ENCODE assay signal across 8 mouse cellular contexts in genomic region chr7:62463878-62464755, GRCm38 (mm10). TPM values are rescaled to one million over a fixed set of nuclear protein-coding genes. Genes with fewer than 3 reads are reported as not detected.
A peak's percentile ranks its signal among the peaks of the same experiment; 100 is the strongest.
DNase-seq lines count a peak whose midpoint lies in the region; ATAC-seq and TF ChIP-seq lines count a peak whose summit lies in the region.

TSS of gene Peg12 (minus strand) at chr7:62464510.

- H3K4me3 ChIP-seq in MEL (ENCODE audit: control insufficient read depth in 1 of 2, insufficient read depth in 1 of 2, low read depth in 2 of 2, low read length in 2 of 2) = no peak within 1 kb of the TSS
- peak within 1 kb of the TSS; percentile 56 for H3K4me3 ChIP-seq in forebrain, embryonic 14.5 days (ENCODE audit: low read depth, low read length)
- peak within 1 kb of the TSS; percentile 51 for H3K4me3 ChIP-seq in lung, postnatal 0 days (ENCODE audit: low read depth, low read length)

- no peak within 1 kb of the TSS for H3K27ac ChIP-seq in MEL (ENCODE audit: control insufficient read depth, low read depth, low read length)
- H3K27ac ChIP-seq in forebrain, embryonic 14.5 days (ENCODE audit: low read depth, low read length) = peak within 1 kb of the TSS; percentile 87
- H3K27ac ChIP-seq in lung, postnatal 0 days (ENCODE audit: low read length) = peak within 1 kb of the TSS; percentile 73

- no peak for TF ChIP-seq POLR2A in MEL (IDR thresholded peaks at IDR 0.05; ENCODE audit: control insufficient read depth in 1 of 2, insufficient read depth in 1 of 2, low read depth in 1 of 2, low read length in 2 of 2, poor library complexity in 1 of 2)

- H3K36me3 ChIP-seq in MEL (ENCODE audit: control insufficient read depth in 1 of 2, insufficient read depth in 2 of 2, low read length in 2 of 2) = no peaks in the 10 kb centered on the region
- H3K36me3 ChIP-seq in forebrain, embryonic 14.5 days (ENCODE audit: control insufficient read depth, insufficient read depth, low read length) = no peaks in the 10 kb centered on the region
- no peaks in the 10 kb centered on the region for H3K36me3 ChIP-seq in lung, postnatal 0 days (ENCODE audit: insufficient read depth, low read length)

- no peak for TF ChIP-seq EP300 in MEL (IDR thresholded peaks at IDR 0.05; ENCODE audit: low read depth in 1 of 2, low read length in 2 of 2)
- TF ChIP-seq EP300 in lung, postnatal 0 days (IDR thresholded peaks at IDR 0.05) = no peak

- H3K9ac ChIP-seq in MEL (ENCODE audit: control insufficient read depth, low read depth, low read length, poor library complexity, severe bottlenecking) = no peak within 1 kb of the TSS
- H3K9ac ChIP-seq in forebrain, embryonic 14.5 days (ENCODE audit: low read length) = peak within 1 kb of the TSS; percentile 80
- H3K9ac ChIP-seq in lung, postnatal 0 days (replicated peaks; ENCODE audit: low read depth) = peak within 1 kb of the TSS; percentile 39; the same call in 1 of the 2 replicates

- H3K27me3 ChIP-seq in MEL (ENCODE audit: control insufficient read depth in 1 of 2, insufficient read depth in 2 of 2, low read length in 2 of 2) = no peaks in the 10 kb centered on the region
- H3K27me3 ChIP-seq in forebrain, embryonic 14.5 days (replicated peaks; ENCODE audit: control insufficient read depth, insufficient read depth, low read length) = no peaks in the 10 kb centered on the region
- no peaks in the 10 kb centered on the region for H3K27me3 ChIP-seq in lung, postnatal 0 days (replicated peaks; ENCODE audit: insufficient read depth, low read length)

- DNase-seq in MEL (ENCODE audit: low read depth, low spot score) = peak; percentile 69
- peak; percentile 16 for DNase-seq in c-Kit-positive CD71-positive TER-119-negative erythroid progenitor cells, embryonic 14.5 days (ENCODE audit: low read depth)
- peak; percentile 83 for DNase-seq in forebrain, embryonic 14.5 days (ENCODE audit: low spot score)
- peak; percentile 59 to 77 for DNase-seq in heart, postnatal 36 days
- peak; percentile 2 for DNase-seq in layer of hippocampus, adult 9-10 months (ENCODE audit: low spot score)
- DNase-seq in lung, postnatal 0 days (ENCODE audit: low spot score) = peak; percentile 83
- DNase-seq in retina, embryonic 14.5 days (ENCODE audit: low spot score) = peak; percentile 84
- DNase-seq in urinary bladder, adult 2 months (ENCODE audit: low spot score) = peak; percentile 52

- peak; percentile 76 for ATAC-seq in forebrain, embryonic 14.5 days
- peak; percentile 90 for ATAC-seq in lung, postnatal 0 days

- 31% methylated on average over 70 of the region's 82 CpGs for WGBS in forebrain, embryonic 14.5 days
- WGBS in lung, postnatal 0 days = 21% methylated on average over 46 of the region's 82 CpGs

- no peaks in the 10 kb centered on the region for H3K79me2 ChIP-seq in MEL (ENCODE audit: control insufficient read depth, insufficient read depth, low read length, poor library complexity)

- peak within 1 kb of the TSS; percentile 56 for H3K4me2 ChIP-seq in forebrain, embryonic 14.5 days (ENCODE audit: low read length)
- peak within 1 kb of the TSS; percentile 75 for H3K4me2 ChIP-seq in lung, postnatal 0 days (replicated peaks; ENCODE audit: low read depth, low read length)

- TF ChIP-seq CTCF in MEL (IDR thresholded peaks at IDR 0.05 in 2 of 3, conservative IDR thresholded peaks at IDR 0.05 in 1 of 3; ENCODE audit: control insufficient read depth in 1 of 3, insufficient read depth in 1 of 3, low read depth in 2 of 3, low read length in 3 of 3, poor library complexity in 1 of 3, severe bottlenecking in 1 of 3) = peak; percentile 26 to 90 (median 47); a peak in 5 of 6 replicates
- TF ChIP-seq CTCF in lung, postnatal 0 days (IDR thresholded peaks at IDR 0.05) = peak; percentile 68

- no peaks in the 10 kb centered on the region for H3K9me3 ChIP-seq in MEL (replicated peaks; ENCODE audit: insufficient read depth, low read length)
- H3K9me3 ChIP-seq in forebrain, embryonic 14.5 days (replicated peaks; ENCODE audit: control insufficient read depth, low read length) = 0 out of 2 replicates have a peak, but pooled peaks cover 5% of the 10 kb centered on the region
- no peaks in the 10 kb centered on the region for H3K9me3 ChIP-seq in lung, postnatal 0 days (ENCODE audit: low read length)

- intact Hi-C loops in heart, postnatal 36 days (cut with DNase I) = loop anchor here (5.0 kb wide), 1 partner anchor 42 kb away; the partner anchor contains the start of gene Mkrn3

- TF ChIP-seq RAD21 in MEL (IDR thresholded peaks at IDR 0.05; ENCODE audit: low read depth, low read length) = peak; percentile 47

- H3K4me1 ChIP-seq in MEL (ENCODE audit: control insufficient read depth in 1 of 2, insufficient read depth in 2 of 2, low read length in 2 of 2) = no peaks in the 10 kb centered on the region
- no peaks in the 10 kb centered on the region for H3K4me1 ChIP-seq in forebrain, embryonic 14.5 days (ENCODE audit: control insufficient read depth, insufficient read depth, low read length)
- H3K4me1 ChIP-seq in lung, postnatal 0 days (ENCODE audit: insufficient read depth, low read depth, low read length) = no peaks in the 10 kb centered on the region

TF ChIP-seq in MEL, 35 proteins besides CTCF, POLR2A, EP300 and RAD21:
- TF ChIP-seq ZNF384 (IDR thresholded peaks at IDR 0.05; ENCODE audit: low read depth, low read length) (peak; percentile 67), TCF12 (IDR thresholded peaks at IDR 0.05; ENCODE audit: low read depth, low read length) (no peak), JUND (IDR thresholded peaks at IDR 0.05; ENCODE audit: low read depth, low read length) (no peak), GABPA (IDR thresholded peaks at IDR 0.05; ENCODE audit: low read depth, low read length) (no peak), ZMIZ1 (IDR thresholded peaks at IDR 0.05; ENCODE audit: low read depth, low read length) (no peak), SMC3 (IDR thresholded peaks at IDR 0.05; ENCODE audit: low read depth, low read length) (peak; percentile 47), TAL1 (IDR thresholded peaks at IDR 0.05; ENCODE audit: low read length) (no peak)
TF ChIP-seq in MEL: peak in this region for 2.

RNA-seq across cellular contexts. Expression of gene Peg12, which starts in this region (rescaled TPM):
- total RNA-seq in MEL (2012; rRNA removed) = not detected in 2 replicates
- polyA plus RNA-seq in MEL (2012; ENCODE audit: insufficient read depth in 1 of 2, insufficient read length in 2 of 2, low read depth in 1 of 2, low replicate concordance in 2 of 2, missing spikeins in 1 of 2) = not detected
- 18.9 and 25.5 TPM in 2 replicates for polyA plus RNA-seq in forebrain, embryonic 14.5 days (2014; fragmentation: Nextera tagmentation; extraction: Ambion mirVana)
- total RNA-seq in heart, postnatal 36 days (2021) = under 1 TPM; 0.86 to 0.92 TPM
- 10.2 and 10.6 TPM in 2 replicates for polyA plus RNA-seq in lung, postnatal 0 days (2015; fragmentation: Nextera tagmentation; extraction: Ambion mirVana)
- 1.2 and 1.6 TPM in 2 replicates for polyA plus RNA-seq in urinary bladder, adult 2 months (2012; rRNA removed)

Comparison
In these comparisons a context has a peak if more than half of its experiments do, and no peak if none do; other contexts are left out.
1. Peak in DNase-seq in MEL; RNA of the gene not detected or under 1 TPM.
2. Peak in DNase-seq in heart, postnatal 36 days; RNA of the gene not detected or under 1 TPM.
3. DNase-seq: peak in every context shown above with its lines; median percentile 84 in retina, embryonic 14.5 days; 83 in forebrain, embryonic 14.5 days; 83 in lung, postnatal 0 days; 69 in MEL; 68 in heart, postnatal 36 days; 52 in urinary bladder, adult 2 months; 16 in c-Kit-positive CD71-positive TER-119-negative erythroid progenitor cells, embryonic 14.5 days; 2 in layer of hippocampus, adult 9-10 months.
4. H3K4me3 ChIP-seq: peak in forebrain, embryonic 14.5 days (single experiment) and lung, postnatal 0 days (single experiment); none in MEL (0 of 2).